Mouse (Mus musculus): ENCODE results near the gene Tmem110. TPM values are rescaled to one million over a fixed set of nuclear protein-coding genes. Genes with fewer than 3 reads are reported as not detected.

The Tmem110 gene
- polyA plus RNA-seq, 1 experiment: 8.4 TPM

- TF ChIP-seq CTCF (IDR thresholded peaks at IDR 0.05; ENCODE audit: low read depth, low read length): no peak
- no peak for TF ChIP-seq POLR2A (IDR thresholded peaks at IDR 0.05; ENCODE audit: borderline replicate concordance, low read depth, low read length)
- Histone ChIP-seq H3K4me3 (ENCODE audit: insufficient read depth, low read length) (no peak overlapping the region), H3K27ac (ENCODE audit: insufficient read depth, low read depth, low read length) (no peak overlapping the region), H3K4me1 (ENCODE audit: control insufficient read depth, insufficient read depth, low read length) (no peaks in the 10 kb centered on the region)
These were observed 96.8 kb downstream of the Tmem110 start for GRCm38 (mm10) chr14:30922053-30922670.

DNA sequence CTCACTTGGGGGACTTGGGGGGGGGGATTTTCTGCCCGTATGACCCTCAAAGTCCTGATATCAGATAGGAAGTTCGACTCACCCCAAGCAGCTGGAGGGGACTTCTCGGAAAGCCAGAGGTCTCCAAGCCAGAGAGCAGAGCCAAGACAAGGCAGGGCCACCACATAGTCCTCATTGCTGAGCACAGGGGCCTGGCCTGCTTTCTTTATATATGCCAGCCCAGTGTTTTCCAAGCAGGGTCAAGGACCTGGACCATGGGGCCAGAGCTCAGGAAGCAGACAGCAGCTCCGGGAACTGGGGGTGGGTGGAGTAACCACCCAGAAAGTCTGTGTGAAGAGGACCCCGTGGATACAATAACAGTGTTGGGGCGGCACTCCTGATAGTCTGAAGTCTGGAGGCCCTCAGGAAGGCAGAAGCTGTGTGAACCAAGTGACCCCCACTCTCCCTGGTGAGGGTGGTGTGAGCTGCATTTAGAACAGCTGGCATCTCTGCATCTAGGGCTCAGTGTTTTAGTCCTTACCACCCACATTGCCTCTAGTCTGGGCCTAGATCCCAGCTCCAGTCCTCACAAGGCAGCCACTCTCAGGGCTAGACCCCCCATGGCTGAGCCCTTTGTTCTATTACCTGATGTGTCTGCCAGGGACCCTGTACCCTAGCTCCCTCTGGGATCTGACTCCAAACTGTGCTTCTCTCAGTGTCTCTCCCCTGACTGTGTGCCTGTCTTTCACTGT is 98.2 kb downstream of the Tmem110 start, which contains the start of gene Itih3:
TSS of gene Itih3 (minus strand) at position 386 of the 731 bp plus-strand sequence.
- H3K4me1 ChIP-seq (ENCODE audit: control insufficient read depth, insufficient read depth, low read length): no peaks in the 10 kb centered on the region
- no peak within 1 kb of the TSS for H3K4me3 ChIP-seq (ENCODE audit: insufficient read depth, low read length)
- TF ChIP-seq CTCF (IDR thresholded peaks at IDR 0.05; ENCODE audit: low read depth, low read length) (no peak), POLR2A (IDR thresholded peaks at IDR 0.05; ENCODE audit: borderline replicate concordance, low read depth, low read length) (no peak)
- H3K27ac ChIP-seq (ENCODE audit: insufficient read depth, low read depth, low read length): no peak within 1 kb of the TSS

DNA sequence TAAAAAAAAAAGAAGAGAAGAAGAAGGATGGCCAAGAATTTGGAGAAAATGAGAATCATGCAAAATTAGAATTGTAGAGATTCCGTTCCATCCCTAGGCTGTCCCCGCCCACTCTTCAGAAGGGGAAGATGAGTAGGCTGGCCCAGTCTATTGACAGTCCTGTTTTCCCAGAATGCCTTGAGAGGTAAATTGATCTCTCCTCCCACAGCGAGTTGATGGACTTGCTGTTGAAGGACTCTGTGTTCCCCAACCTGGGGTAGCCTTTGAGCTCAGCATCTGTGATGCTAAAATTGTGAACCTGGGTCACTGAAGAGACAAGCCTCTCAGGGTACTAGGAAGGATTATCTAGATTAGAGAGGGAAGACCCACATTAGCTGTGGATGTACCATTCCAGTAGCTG is 100.1 kb downstream of the Tmem110 start:
- no peaks in the 10 kb centered on the region for H3K4me1 ChIP-seq (ENCODE audit: control insufficient read depth, insufficient read depth, low read length)
- TF ChIP-seq POLR2A (IDR thresholded peaks at IDR 0.05; ENCODE audit: borderline replicate concordance, low read depth, low read length) (no peak), CTCF (IDR thresholded peaks at IDR 0.05; ENCODE audit: low read depth, low read length) (no peak)

More for the DNA sequence above, 100.1 kb downstream of the Tmem110 start:
- no peak overlapping the region for H3K4me3 ChIP-seq (ENCODE audit: insufficient read depth, low read length)
- no peak overlapping the region for H3K27ac ChIP-seq (ENCODE audit: insufficient read depth, low read depth, low read length)

Other genes with a start within 250 kb of the Tmem110 start
- gene Prkcd, start 199.4 kb upstream of the Tmem110 start, polyA plus RNA-seq (2012; ENCODE audit: insufficient read depth, insufficient read length, missing spikeins): 404 TPM in 2 replicates
- gene Rft1, start 171.2 kb upstream of the Tmem110 start, polyA plus RNA-seq (2012; ENCODE audit: insufficient read depth, insufficient read length, missing spikeins): 18.4 and 20.5 TPM in 2 replicates
- 22.7 and 26.8 TPM in 2 replicates for gene Sfmbt1, start 110.7 kb upstream of the Tmem110 start, polyA plus RNA-seq (2012; ENCODE audit: insufficient read depth, insufficient read length, missing spikeins)
- 1.0 and 1.5 TPM in 2 replicates for gene Mustn1, start 53.6 kb downstream of the Tmem110 start, polyA plus RNA-seq (2012; ENCODE audit: insufficient read depth, insufficient read length, missing spikeins)
- gene Itih4, start 60.9 kb downstream of the Tmem110 start, polyA plus RNA-seq (2012; ENCODE audit: insufficient read depth, insufficient read length, missing spikeins): not detected in 2 replicates
- gene Itih3, start 98.2 kb downstream of the Tmem110 start, polyA plus RNA-seq (2012; ENCODE audit: insufficient read depth, insufficient read length, missing spikeins): not detected in 2 replicates
- not detected in 2 replicates for gene Itih1, start 117.7 kb downstream of the Tmem110 start, polyA plus RNA-seq (2012; ENCODE audit: insufficient read depth, insufficient read length, missing spikeins)
- gene Nek4, start 125.8 kb downstream of the Tmem110 start, polyA plus RNA-seq (2012; ENCODE audit: insufficient read depth, insufficient read length, missing spikeins): 6.1 and 6.3 TPM in 2 replicates
- gene Glt8d1, start 175.8 kb downstream of the Tmem110 start, polyA plus RNA-seq (2012; ENCODE audit: insufficient read depth, insufficient read length, missing spikeins): 62.2 and 65.6 TPM in 2 replicates
- gene Spcs1, start 176.1 kb downstream of the Tmem110 start, polyA plus RNA-seq (2012; ENCODE audit: insufficient read depth, insufficient read length, missing spikeins): 231 and 244 TPM in 2 replicates
- 33.7 and 34.4 TPM in 2 replicates for gene Pbrm1, start 193.5 kb downstream of the Tmem110 start, polyA plus RNA-seq (2012; ENCODE audit: insufficient read depth, insufficient read length, missing spikeins)
- 25.4 and 26.5 TPM in 2 replicates for gene Gnl3, start 193.6 kb downstream of the Tmem110 start, polyA plus RNA-seq (2012; ENCODE audit: insufficient read depth, insufficient read length, missing spikeins)